Mouse (Mus musculus) cerebellum, postnatal 10 days (tissue): ENCODE results near the gene Gm1113.

Experiments
- DNase-seq, 2 experiments: peaks; one replicate each; pipeline ENCODE4 v3.0.0; 2021; ENCODE audit warnings: mixed read lengths in 2 of 2

Gene Gm1113

GRCm38 (mm10) chr9:35523941-35524411 lies 5.9 kb upstream of the Gm1113 start:
- DNase-seq, result peak; percentile 85 to 87

- DNase-seq, result peak; percentile 80 to 83
These were observed 5.5 kb upstream of the Gm1113 start for GRCm38 (mm10) chr9:35523541-35523940.

- no peak for DNase-seq
These were observed 4.9 kb upstream of the Gm1113 start for GRCm38 (mm10) chr9:35522821-35523515.

DNA sequence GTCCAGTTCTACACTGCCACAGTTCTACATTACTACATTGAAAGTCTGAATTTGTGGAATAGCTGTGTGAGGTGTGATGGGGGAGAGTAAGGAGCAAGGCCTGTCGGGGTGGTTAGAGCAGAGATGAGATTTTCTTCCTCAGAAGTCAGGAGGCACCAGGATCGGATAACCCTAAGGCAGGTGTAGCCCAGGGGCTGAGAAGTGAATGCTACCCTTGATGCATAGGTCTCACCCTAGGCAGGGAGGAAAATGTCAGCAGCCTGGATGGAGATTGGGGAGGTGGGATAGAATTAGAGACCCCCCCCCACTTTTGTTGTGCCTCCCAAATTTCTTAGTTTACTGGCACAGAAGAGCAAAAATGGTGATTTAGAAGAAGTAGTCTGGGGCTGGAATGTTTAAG lies 4.2 kb upstream of the Gm1113 start:
- no peak for DNase-seq

DNA sequence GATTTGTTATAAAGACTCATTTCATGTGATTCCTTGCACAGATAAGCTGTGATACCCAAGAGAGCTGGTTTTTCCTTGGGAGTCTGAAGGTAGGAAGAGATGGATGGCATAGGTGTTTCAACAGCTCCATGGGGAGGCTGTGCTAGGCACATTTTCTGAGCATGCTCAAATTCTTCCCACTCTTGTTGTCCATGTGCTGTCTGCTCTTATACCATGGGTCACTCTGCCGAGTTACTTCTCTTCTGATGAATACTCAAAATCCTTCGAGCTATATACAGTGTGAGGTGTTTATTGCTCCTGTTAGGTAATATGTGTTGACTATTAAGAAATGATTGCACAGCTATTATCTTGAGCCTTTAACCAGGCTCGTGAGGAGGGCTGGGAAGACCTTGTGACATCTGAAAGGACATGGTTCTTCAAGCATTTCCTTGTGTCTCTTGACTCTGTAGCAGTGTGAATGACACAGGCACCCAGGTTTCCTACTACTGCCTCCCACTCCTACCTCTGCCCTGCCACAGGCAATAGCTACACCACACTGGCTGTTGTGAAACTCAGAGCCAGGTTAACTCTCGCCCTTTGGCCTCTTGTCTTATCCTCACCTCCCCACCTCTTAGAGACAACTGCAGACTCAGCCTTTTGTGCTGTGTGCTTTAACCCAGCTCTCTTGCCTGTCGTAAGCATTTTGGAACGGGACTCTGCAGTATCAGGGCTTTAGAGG lies 2.7 kb upstream of the Gm1113 start:
- DNase-seq, result no peak

DNA sequence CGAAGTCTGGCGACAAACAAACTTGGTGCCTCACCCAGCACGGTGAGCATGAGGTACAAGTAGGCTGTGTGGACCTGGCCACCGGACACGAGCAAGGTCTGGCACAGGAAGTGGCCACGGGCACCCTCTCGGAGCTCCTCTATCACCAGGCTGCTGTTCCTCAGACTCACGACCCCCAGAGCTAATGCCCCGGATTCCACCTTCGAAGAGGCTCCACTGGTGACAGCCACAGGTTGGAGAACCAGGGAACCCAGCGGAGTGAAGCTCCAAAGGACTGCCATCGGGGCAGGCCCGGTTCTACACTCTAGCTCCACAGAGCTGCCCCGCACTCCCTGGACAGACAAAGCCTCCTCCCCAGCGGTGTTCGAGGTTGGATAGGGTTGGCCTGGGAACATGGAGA lies 1.4 kb downstream of the Gm1113 start:
- DNase-seq, result no peak

GRCm38 (mm10) chr9:35516182-35516581 lies 1.9 kb downstream of the Gm1113 start:
- no peak for DNase-seq

DNA sequence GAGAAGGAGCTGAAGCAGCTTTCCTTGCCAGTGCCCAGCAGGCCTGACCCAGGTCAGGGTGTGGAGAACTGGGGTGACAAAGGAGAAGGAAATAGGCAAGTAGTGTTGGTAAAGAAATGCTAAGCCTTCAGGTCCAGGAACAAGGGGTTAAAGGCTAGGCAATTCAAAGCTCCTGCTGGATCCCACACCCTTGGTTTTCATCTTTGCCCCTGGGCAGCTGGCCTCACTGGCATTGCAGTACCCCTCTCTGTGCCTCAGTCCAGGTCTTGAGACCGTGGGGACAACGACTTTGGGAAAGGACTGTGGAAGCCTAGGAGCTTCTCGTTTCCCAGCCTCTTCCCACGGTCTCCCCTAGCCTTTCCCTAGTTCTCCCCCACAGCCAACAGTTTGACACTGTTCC lies 4.2 kb downstream of the Gm1113 start:
- no peak for DNase-seq

DNA sequence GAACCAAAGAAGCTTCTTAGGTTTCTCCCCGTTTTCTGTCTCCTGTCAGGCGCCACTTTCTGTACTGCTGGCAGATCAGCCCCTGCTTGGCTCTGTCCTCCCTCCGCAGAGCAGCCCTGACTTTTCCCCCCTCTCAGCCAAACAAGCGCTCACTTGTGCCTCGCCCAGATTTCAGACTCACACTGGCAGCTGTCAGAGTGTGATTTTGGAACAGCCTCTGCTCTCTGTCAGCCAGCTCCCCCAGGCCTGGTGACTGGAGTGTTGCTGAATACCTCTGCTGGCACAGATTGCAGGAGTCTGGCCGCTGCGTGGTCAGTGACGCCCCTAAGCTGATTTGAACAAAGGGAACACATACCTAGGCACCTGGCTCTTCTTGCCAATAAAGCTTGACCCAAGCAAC lies 9.8 kb downstream of the Gm1113 start:
- peak; percentile 57 to 73 for DNase-seq

DNA sequence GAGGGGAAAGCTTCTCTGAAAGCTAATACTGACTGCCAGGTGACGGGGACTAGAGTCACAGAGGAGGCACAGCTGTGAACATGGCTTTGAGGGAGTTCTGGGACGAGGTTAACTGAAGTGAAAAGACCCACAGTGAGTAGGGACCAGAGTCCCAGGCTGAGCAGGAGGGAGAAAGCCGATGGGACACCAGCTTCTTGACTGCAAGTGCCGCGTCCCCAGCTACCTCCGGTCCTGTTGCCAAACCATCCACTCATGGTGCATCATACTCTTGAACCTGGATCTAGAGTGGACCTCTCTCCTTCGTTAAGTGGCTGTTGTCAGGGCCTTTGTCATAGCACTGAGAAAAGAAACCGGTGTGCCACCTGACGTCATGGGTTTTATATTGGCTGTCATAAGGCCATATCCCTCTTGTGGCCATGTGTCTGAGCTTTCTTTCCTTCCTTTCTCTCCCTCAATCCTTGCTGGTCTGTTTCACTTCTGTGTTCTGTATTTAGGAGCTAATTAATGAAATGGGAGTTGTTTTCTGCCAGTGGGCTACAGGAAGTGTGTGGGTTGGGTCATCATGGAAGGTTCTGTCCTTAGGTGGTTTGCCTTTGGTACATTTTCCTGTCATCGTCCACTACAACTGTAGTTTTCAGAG lies 15.6 kb downstream of the Gm1113 start:
- no peak for DNase-seq

GRCm38 (mm10) chr9:35499946-35500345 lies 18.1 kb downstream of the Gm1113 start:
- DNase-seq, result no peak

DNA sequence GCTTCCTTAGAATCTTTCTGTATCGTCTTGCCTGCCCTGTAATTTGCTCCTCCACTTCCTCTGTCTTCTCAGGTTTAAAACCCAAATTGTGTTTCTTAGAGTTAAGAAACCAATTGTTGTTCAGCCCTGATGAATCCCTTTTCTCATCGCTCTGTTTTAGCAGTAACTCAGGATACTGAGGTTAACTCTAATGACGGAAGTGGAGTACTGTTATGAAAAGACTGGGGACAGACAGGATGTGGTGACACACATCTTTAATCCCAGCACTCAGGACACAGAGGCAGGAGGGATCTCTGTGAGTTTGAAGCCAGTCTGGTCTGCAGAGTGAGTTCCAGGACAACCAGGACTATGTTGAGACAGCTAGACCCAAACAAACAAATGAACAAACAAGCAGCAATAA lies 22.6 kb downstream of the Gm1113 start:
- DNase-seq, result no peak

- no peak for DNase-seq
These were observed 23.1 kb downstream of the Gm1113 start for GRCm38 (mm10) chr9:35494937-35495336.

GRCm38 (mm10) chr9:35493733-35494092 lies 24.4 kb downstream of the Gm1113 start:
- no peak for DNase-seq

GRCm38 (mm10) chr9:35493033-35493732 lies 24.9 kb downstream of the Gm1113 start:
- DNase-seq, result no peak

DNA sequence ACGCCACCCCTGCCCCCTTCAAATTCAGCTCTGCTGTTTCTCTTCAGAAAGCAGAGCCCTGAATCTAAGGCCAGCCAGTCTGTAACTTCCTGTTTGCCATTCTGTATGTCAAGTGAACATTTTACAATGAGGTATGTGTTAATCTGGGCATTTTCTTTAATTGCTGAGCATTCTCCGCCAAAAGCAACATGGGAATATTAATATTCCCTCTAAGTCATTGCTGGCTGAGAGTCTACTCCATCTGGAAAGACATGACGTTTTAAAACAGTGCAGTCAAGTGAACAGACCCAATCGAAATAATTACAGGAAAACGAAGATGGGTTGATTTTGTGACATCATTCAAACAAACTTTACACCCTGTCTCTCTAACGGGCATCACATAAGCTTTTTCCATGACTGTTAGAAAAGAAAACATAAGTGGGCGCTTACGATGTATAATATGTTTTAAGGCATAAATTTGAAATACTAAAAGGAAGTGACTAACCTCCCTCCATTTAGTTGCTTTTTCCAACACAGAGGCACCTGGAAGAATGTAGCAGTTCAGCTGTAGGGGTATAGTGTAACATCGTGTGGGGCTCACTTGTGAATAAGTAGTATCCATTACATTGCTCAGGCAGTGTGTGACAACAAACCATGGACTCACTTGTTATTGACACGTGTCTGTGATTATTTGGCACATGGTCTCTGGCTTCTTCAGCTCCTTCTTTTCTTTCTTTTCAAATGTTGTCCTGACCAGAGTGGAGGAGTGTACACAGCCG lies 26.8 kb downstream of the Gm1113 start:
- DNase-seq, result no peak

GRCm38 (mm10) chr9:35488496-35488895 lies 29.6 kb downstream of the Gm1113 start:
- no peak for DNase-seq

- DNase-seq, result no peak
These were observed 31.5 kb downstream of the Gm1113 start for GRCm38 (mm10) chr9:35486616-35487015.

GRCm38 (mm10) chr9:35483949-35484348 lies 34.1 kb downstream of the Gm1113 start:
- no peak for DNase-seq

GRCm38 (mm10) chr9:35482014-35482898 lies 35.8 kb downstream of the Gm1113 start:
- peak in 1 of 2 experiments; percentile 18 for DNase-seq

- no peak for DNase-seq
These were observed 38.6 kb downstream of the Gm1113 start for GRCm38 (mm10) chr9:35479456-35479855.
